Mouse (Mus musculus): ENCODE results near the gene Npr2. TPM values are rescaled to one million over a fixed set of nuclear protein-coding genes. Genes with fewer than 3 reads are reported as not detected.
A peak's percentile ranks its signal among the peaks of the same experiment; 100 is the strongest.
"Not testable (repeated sequence)": the region's sequence is repeated elsewhere in the genome, so short reads cannot be mapped to it uniquely, and the experiment has no call there.

Npr2 gene
- 14.4 and 17.9 TPM in 2 replicates for polyA plus RNA-seq (2016; fragmentation: Nextera tagmentation; extraction: Ambion mirVana)

DNA sequence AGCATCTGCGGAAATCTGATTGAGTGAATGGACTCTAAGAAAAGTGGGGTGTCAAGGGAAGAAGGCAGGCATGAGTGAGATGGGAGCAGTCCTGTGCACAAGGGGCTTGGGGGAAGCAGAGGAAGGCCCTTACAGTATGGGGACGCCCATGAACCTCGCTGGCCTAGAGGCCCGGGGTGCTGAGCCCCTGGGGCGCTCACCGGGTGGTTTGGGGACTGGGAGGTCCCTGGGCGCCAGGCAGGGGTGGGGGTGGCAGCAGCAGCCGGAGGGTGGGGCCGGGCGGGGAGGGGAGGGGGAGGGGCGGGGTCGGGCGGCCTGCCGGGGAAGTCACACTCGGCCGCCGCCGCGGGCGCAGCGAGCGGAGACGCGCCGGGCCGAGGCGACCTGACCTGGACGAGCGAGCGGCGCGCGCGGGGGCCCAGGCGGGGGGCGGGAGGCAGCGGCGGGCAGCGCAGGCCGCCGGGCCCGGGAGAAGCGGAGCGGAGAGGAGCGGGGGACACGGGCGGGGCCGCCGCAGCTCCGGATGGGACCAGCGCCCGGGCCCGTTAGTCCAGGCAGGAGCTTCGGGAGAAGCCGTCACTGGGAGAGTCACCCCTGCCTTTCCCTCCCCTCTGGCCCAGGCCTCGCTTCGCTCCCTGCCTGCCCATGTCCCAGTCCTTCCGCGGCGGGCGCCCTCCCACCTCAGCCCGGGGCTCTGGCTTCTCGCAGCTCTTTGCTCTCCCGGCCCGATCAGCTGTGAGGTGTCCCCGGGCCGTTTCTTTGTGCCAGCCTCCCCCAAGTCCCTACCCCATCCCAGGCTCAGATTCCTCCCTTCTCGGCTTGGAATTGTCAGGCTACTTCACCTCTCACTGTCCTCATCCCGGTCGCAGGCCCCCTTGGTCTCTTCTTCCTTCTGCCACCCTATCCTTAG lies at the start of gene Npr2:
Gene Npr2, plus strand, starts transcription at position 890 of the 910 bp plus-strand sequence.
- Histone ChIP-seq H3K36me3 (no peaks in the 10 kb centered on the region), H3K4me3 (replicated peaks) (peak within 1 kb of the TSS; percentile 74), H3K4me1 (replicated peaks) (peaks cover 35% of the 10 kb centered on the region), H3K9me3 (no peaks in the 10 kb centered on the region), H3K27ac (peak within 1 kb of the TSS; percentile 72), H3K9ac (replicated peaks) (peak within 1 kb of the TSS; percentile 96), H3K27me3 (peaks cover 19% of the 10 kb centered on the region), H3K4me2 (peak within 1 kb of the TSS; percentile 88)
- peak; percentile 33 for ATAC-seq (ENCODE audit: insufficient number of reproducible peaks, insufficient read depth, low FRiP score, low TSS enrichment, low read depth)
- WGBS = 2% methylated on average over 61 of the region's 70 CpGs

DNA sequence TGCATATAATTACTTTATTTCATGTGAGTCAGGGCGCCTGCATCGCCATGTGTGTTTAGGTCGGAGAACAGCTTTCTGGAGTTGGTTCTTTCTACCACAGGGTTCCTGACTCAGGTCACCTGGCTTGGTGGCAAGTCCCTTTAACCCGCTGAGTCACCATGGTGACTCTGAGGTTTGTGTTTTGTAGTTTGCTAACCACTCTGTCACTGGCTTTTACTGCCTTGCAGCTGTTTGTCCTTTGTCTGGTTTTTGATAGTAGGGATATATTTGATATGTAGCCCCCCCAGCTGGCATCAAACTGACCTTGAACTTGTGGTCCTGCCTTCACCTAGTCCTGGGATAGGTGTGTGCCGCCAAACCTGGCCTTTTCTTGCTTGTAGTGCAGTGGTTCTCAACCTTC lies 49.5 kb upstream of the Npr2 start:
- H3K4me2 ChIP-seq = no peak overlapping the region
- no peaks in the 10 kb centered on the region for H3K27me3 ChIP-seq
- no peak for ATAC-seq (ENCODE audit: insufficient number of reproducible peaks, insufficient read depth, low FRiP score, low TSS enrichment, low read depth)
- WGBS = 88% methylated on average over 5 of the region's 5 CpGs
- no peak overlapping the region for H3K4me3 ChIP-seq (replicated peaks)
- H3K9ac ChIP-seq (replicated peaks) = no peak overlapping the region
- no peak overlapping the region for H3K27ac ChIP-seq
- H3K36me3 ChIP-seq = peaks cover 49% of the 10 kb centered on the region
- H3K4me1 ChIP-seq (replicated peaks) = peaks cover 17% of the 10 kb centered on the region
- no peaks in the 10 kb centered on the region for H3K9me3 ChIP-seq

DNA sequence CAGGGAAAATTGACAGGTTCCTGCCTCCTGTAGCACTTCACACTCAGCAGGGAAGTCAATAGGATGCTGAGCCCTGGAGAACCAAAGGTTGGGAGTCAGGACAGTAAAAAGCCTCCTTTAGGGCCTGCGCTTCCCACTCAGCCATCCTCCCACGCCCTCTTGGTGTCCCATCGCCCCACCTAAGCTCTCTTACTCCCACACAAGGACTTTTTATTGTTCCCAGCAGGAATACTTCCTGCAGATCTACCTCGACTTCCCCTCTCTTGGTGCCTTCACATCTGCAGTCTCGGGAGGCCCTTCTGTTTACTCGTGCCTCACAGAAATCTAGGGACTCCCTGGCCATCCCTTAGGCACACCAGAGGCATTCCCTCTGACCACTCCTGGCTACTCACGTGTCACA lies 48.3 kb upstream of the Npr2 start:
- no peaks in the 10 kb centered on the region for H3K9me3 ChIP-seq
- WGBS = 66% methylated on average over 7 of the region's 7 CpGs
- H3K27me3 ChIP-seq = no peaks in the 10 kb centered on the region
- no peak for ATAC-seq (ENCODE audit: insufficient number of reproducible peaks, insufficient read depth, low FRiP score, low TSS enrichment, low read depth)
- H3K27ac ChIP-seq = no peak overlapping the region; the same call in 1 of the 2 replicates
- peaks cover 15% of the 10 kb centered on the region for H3K4me1 ChIP-seq (replicated peaks)
- H3K9ac ChIP-seq (replicated peaks) = no peak overlapping the region
- no peak overlapping the region for H3K4me3 ChIP-seq (replicated peaks)
- peaks cover 49% of the 10 kb centered on the region for H3K36me3 ChIP-seq
- no peak overlapping the region for H3K4me2 ChIP-seq

DNA sequence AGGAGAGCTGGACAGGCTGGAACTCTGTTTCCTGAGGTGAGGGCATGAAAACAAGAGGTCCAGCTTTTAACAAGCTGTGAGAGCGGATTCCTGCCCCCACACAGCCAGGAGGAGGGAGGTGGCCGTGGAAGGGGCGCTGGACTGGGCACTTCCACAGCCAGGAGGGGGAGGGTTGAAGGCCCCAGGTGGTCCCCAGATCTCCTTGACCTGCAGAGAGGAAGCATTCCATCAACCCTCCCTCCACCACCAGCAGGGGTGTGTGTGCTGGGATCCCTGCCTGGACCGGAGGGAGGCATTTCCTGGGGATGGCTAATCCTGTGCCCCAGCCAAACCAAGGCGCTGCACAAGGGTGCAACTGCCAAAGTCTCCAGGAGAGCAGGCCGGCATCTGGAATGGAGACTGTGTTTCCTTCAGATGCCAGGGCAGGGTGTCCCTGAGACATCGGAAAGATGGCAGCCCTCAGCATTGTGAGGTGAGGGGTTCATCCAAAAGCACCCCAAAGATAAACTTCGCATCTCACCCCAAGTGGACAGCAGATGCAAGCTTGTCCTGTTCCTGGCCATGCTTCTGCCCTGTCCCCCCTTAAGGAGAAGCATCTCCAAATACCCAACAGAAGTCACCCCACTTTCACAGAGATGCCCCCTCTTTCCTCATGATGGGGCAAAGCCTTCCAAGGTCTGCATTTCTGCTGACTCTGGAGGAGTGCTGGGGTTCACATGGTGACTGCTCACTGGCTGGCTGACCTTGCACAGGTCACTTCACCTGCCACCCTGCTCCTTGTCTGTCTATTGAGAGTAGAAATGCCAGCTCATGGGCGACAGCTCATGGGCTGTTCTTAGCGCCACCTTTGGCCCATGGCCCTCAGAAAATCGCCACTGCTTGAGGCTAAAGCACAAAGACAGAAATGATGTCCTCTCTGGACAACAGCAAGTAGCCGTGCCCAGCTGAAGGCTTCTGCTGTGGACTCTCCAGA lies 47.0 kb upstream of the Npr2 start, which contains the start of gene Msmp:
Gene Msmp, minus strand, starts transcription at position 51 of the 973 bp plus-strand sequence.
- Histone ChIP-seq H3K9me3 (no peaks in the 10 kb centered on the region), H3K27me3 (no peaks in the 10 kb centered on the region), H3K27ac (no peak within 1 kb of the TSS; the same call in 1 of the 2 replicates), H3K9ac (replicated peaks) (no peak within 1 kb of the TSS), H3K36me3 (peaks cover 49% of the 10 kb centered on the region), H3K4me1 (replicated peaks) (peaks cover 10% of the 10 kb centered on the region), H3K4me2 (no peak within 1 kb of the TSS), H3K4me3 (replicated peaks) (no peak within 1 kb of the TSS)
- no peak for ATAC-seq (ENCODE audit: insufficient number of reproducible peaks, insufficient read depth, low FRiP score, low TSS enrichment, low read depth)
- WGBS = 68% methylated on average over 12 of the region's 12 CpGs

DNA sequence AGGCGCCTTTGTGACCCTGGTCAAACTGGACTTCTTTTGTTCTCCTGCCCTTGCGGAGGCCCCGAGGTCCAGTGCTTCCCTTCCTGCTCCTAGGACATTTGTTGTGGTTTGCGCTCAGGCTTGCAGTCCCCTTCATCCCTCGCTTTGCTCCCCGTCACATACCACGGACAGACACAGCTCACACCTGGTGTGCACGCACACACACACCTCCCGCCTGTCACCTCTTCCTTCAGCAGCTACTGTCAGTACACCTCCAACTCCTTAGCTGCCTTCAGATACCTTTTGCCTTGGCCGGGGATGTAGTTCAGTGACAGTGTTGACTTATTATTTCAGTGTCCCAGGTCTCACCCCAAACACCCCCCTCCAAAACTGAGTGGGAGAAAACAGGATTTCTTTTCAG lies 46.1 kb upstream of the Npr2 start:
- H3K4me1 ChIP-seq (replicated peaks) = peaks cover 6% of the 10 kb centered on the region; the same call in 1 of the 2 replicates
- no peak overlapping the region for H3K9ac ChIP-seq (replicated peaks)
- ATAC-seq (ENCODE audit: insufficient number of reproducible peaks, insufficient read depth, low FRiP score, low TSS enrichment, low read depth) = no peak
- no peak overlapping the region for H3K27ac ChIP-seq
- no peaks in the 10 kb centered on the region for H3K9me3 ChIP-seq
- WGBS = 68% methylated on average over 10 of the region's 10 CpGs
- H3K36me3 ChIP-seq = peaks cover 42% of the 10 kb centered on the region
- H3K27me3 ChIP-seq = no peaks in the 10 kb centered on the region
- no peak overlapping the region for H3K4me3 ChIP-seq (replicated peaks)
- no peak overlapping the region for H3K4me2 ChIP-seq

DNA sequence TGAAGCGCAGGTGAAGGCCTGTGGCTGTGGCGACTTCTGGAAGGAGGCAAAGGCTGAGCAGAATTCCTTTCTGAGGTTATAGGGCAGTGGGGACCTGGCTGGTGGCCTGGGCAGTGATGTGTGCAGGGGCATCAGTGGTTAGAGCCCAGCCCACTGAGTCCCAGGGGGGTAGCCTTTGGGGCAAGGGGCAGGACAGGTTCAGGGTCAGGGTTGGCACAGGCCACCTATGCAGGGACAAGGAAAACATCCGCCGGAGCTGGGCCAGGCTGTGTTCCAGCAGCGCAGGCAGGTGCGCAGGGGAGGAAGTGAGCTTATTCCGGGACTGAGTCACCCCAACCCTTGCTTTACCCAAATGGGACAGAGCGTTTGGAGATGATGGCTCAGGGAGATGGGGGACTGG lies 45.3 kb upstream of the Npr2 start:
- 74% methylated on average over 8 of the region's 8 CpGs for WGBS
- H3K27ac ChIP-seq = no peak overlapping the region

DNA sequence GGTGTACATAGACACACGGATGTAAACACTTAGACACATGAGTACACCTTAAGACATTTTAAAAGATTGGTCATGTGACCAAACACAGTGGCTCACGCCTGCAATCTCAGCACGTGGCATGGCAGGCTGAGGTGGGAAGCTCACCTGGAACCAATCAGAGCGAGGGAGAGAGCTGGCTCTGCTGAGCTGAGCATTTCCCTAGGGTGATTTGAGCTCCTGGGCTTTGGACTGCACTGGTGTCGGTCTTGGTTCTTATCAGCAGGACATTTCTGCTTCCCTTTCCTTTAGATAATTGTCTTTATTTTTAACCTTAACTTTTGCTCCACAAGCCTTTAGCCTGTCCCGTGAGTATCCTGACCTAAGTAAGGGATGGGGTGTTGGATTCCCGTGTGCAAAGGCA lies 44.1 kb upstream of the Npr2 start:
- no peak overlapping the region for H3K27ac ChIP-seq
- 44% methylated on average over 7 of the region's 7 CpGs for WGBS
- no peak for ATAC-seq (ENCODE audit: insufficient number of reproducible peaks, insufficient read depth, low FRiP score, low TSS enrichment, low read depth)

More for the DNA sequence above, 45.3 kb upstream of the Npr2 start:
- Histone ChIP-seq H3K9me3 (no peaks in the 10 kb centered on the region), H3K36me3 (peaks cover 34% of the 10 kb centered on the region), H3K4me3 (replicated peaks) (no peak overlapping the region), H3K4me1 (replicated peaks) (peaks cover 6% of the 10 kb centered on the region; the same call in 1 of the 2 replicates), H3K27me3 (no peaks in the 10 kb centered on the region), H3K9ac (replicated peaks) (no peak overlapping the region), H3K4me2 (no peak overlapping the region)
- ATAC-seq (ENCODE audit: insufficient number of reproducible peaks, insufficient read depth, low FRiP score, low TSS enrichment, low read depth) = no peak

DNA sequence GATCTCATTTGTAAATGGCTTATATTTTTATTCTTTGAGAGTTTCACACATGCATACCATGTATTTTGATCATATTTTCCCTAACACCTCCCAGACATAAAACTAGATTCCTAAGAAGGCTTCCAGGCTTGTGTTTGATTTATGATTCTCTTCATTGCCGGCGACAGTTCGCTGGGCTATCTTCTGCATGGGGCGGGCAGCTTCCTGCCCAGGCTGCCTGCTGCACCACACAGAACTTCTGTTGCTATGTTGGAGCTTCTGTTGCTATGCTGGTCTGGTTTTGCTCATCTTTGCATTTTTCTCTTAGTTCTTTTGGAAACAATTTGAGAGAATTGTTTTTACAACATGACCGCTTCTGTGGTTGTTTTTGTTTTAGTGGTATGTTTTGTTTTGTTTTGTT lies 40.2 kb upstream of the Npr2 start:
- Histone ChIP-seq H3K36me3 (no peaks in the 10 kb centered on the region), H3K4me2 (no peak overlapping the region), H3K4me3 (replicated peaks) (no peak overlapping the region), H3K9ac (replicated peaks) (no peak overlapping the region), H3K27ac (no peak overlapping the region), H3K4me1 (replicated peaks) (peaks cover 12% of the 10 kb centered on the region; the same call in 1 of the 2 replicates), H3K9me3 (no peaks in the 10 kb centered on the region), H3K27me3 (no peaks in the 10 kb centered on the region)
- no peak for ATAC-seq (ENCODE audit: insufficient number of reproducible peaks, insufficient read depth, low FRiP score, low TSS enrichment, low read depth)
- 75% methylated on average over 5 of the region's 5 CpGs for WGBS

More for the DNA sequence above, 44.1 kb upstream of the Npr2 start:
- Histone ChIP-seq H3K9me3 (no peaks in the 10 kb centered on the region), H3K4me2 (no peak overlapping the region), H3K4me3 (replicated peaks) (no peak overlapping the region), H3K9ac (replicated peaks) (no peak overlapping the region), H3K36me3 (peaks cover 22% of the 10 kb centered on the region), H3K4me1 (replicated peaks) (peaks cover 6% of the 10 kb centered on the region; the same call in 1 of the 2 replicates), H3K27me3 (no peaks in the 10 kb centered on the region)

DNA sequence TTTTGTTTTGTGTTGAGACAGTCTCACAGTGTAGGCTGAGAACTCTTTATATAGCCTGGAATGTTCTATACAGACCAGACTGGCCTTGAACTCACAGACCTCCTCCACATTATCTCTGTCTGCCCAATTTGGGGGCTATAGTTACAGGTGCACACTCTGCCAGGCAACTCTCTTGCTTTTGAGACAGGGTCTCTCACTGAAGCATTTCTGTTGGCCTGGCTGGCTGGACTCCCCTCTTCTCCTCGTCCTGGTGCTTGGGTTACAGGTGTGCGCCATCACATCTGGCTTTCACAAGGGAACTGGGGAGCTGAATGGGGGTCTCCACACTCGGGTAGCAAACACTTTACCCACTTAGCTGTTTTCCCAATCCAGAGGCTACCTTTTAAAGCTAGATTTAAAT lies 39.8 kb upstream of the Npr2 start:
- Histone ChIP-seq H3K9ac (replicated peaks) (no peak overlapping the region), H3K4me2 (no peak overlapping the region), H3K36me3 (no peaks in the 10 kb centered on the region), H3K4me1 (replicated peaks) (peaks cover 12% of the 10 kb centered on the region; the same call in 1 of the 2 replicates), H3K9me3 (no peaks in the 10 kb centered on the region), H3K27ac (no peak overlapping the region), H3K4me3 (replicated peaks) (no peak overlapping the region), H3K27me3 (no peaks in the 10 kb centered on the region)
- WGBS = 57% methylated on average over 3 of the region's 3 CpGs
- ATAC-seq (ENCODE audit: insufficient number of reproducible peaks, insufficient read depth, low FRiP score, low TSS enrichment, low read depth) = no peak

DNA sequence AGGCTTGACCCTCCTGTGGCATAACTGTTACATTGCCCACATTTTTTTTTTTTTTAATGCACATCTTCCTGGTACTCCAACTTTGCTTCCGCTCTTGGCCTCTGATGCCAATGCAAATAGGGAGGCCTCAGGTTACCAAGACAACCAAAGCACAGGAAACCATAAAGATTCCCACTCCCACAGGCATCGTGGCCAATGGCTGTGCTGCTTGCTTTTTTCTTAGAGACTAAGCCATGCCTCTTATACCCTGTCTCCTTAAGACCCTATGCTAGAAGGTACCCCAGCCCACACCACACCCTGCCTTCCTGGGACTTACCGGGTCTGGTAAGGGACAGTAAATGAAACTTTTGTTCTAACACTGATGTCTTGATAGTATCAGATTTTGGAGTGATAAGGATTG lies 38.3 kb upstream of the Npr2 start:
- Histone ChIP-seq H3K4me2 (no peak overlapping the region), H3K27me3 (no peaks in the 10 kb centered on the region), H3K9ac (replicated peaks) (no peak overlapping the region), H3K36me3 (no peaks in the 10 kb centered on the region), H3K9me3 (no peaks in the 10 kb centered on the region), H3K27ac (no peak overlapping the region), H3K4me1 (replicated peaks) (peaks cover 6% of the 10 kb centered on the region; the same call in 1 of the 2 replicates), H3K4me3 (replicated peaks) (no peak overlapping the region)
- 54% methylated on average over 3 of the region's 3 CpGs for WGBS
- no peak for ATAC-seq (ENCODE audit: insufficient number of reproducible peaks, insufficient read depth, low FRiP score, low TSS enrichment, low read depth)

DNA sequence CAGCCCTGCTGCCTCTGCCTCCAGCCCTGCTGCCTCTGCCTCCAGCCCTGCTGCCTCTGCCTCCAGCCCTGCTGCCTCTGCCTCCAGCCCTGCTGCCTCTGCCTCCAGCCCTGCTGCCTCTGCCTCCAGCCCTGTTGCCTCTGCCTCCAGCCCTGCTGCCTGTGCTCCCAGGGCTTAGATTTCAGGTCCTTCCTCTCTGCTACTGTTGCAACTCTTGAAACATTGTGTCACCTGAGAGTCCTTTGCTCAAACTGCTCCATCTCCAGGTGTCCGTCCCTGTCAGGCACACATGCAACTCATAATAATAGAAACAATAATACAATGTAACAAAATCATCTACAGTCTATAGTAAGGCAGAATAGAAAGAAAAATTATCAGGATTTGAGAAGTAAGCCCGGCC lies 35.1 kb upstream of the Npr2 start:
- not testable (repeated sequence) for H3K27ac ChIP-seq; H3K4me1 ChIP-seq (replicated peaks); H3K9me3 ChIP-seq; H3K36me3 ChIP-seq; H3K4me3 ChIP-seq (replicated peaks); H3K9ac ChIP-seq (replicated peaks); H3K27me3 ChIP-seq; ATAC-seq (ENCODE audit: insufficient number of reproducible peaks, insufficient read depth, low FRiP score, low TSS enrichment, low read depth); H3K4me2 ChIP-seq
- 81% methylated on average over 2 of the region's 2 CpGs for WGBS

Measured in limb, embryonic 12.5 days (tissue).